Mouse (Mus musculus) limb, embryonic 13.5 days (tissue): Measurements from ENCODE around the gene Mrpl38. TPM values are rescaled to one million over a fixed set of nuclear protein-coding genes. Genes with fewer than 3 reads are reported as not detected.
"Not testable (repeated sequence)": the region's sequence is repeated elsewhere in the genome, so short reads cannot be mapped to it uniquely, and the experiment has no call there.

ENCODE experiments used
- ATAC-seq: fragments of 200-750 bp; cut with Nextera tagmentation; 2 replicates; pipeline ENCODE4 v1.8.0; 2017; ENCODE audit warnings: low read depth, moderate number of reproducible peaks, moderate TSS enrichment; ENCODE audit not compliant: low FRiP score
- H3K27ac ChIP-seq: fragments of 300-500 bp; sonication (generic); 2 replicates; pipeline ENCODE4 v1.5.1; 2015; ENCODE audit warnings: inconsistent platforms, mild to moderate bottlenecking, moderate library complexity
- H3K27me3 ChIP-seq: fragments of 300-500 bp; sonication (generic); 2 replicates; pipeline ENCODE4 v1.6.1; 2015; ENCODE audit warnings: mild to moderate bottlenecking, inconsistent platforms
- H3K36me3 ChIP-seq: fragments of 300-500 bp; sonication (generic); 2 replicates; pipeline ENCODE4 v1.6.1; 2015; ENCODE audit warnings: inconsistent platforms, mild to moderate bottlenecking, moderate library complexity
- H3K4me1 ChIP-seq: fragments of 300-500 bp; sonication (generic); 2 replicates; pipeline ENCODE4 v1.6.1; 2015; ENCODE audit warnings: inconsistent platforms
- H3K4me2 ChIP-seq: fragments of 300-500 bp; sonication (generic); replicated peaks from 2 replicates; pipeline ENCODE4 v1.6.1; 2015; ENCODE audit warnings: inconsistent platforms, mild to moderate bottlenecking, moderate library complexity
- H3K4me3 ChIP-seq: fragments of 300-500 bp; sonication (generic); 2 replicates; pipeline ENCODE4 v1.5.1; 2015; ENCODE audit warnings: moderate library complexity, mild to moderate bottlenecking, inconsistent platforms
- H3K9ac ChIP-seq: fragments of 300-500 bp; sonication (generic); 2 replicates; pipeline ENCODE4 v1.6.1; 2015; ENCODE audit warnings: mild to moderate bottlenecking, inconsistent platforms
- H3K9me3 ChIP-seq: fragments of 300-500 bp; sonication (generic); 2 replicates; pipeline ENCODE4 v1.6.1; 2016; ENCODE audit warnings: inconsistent platforms
- WGBS: fragments of 180-500 bp; shearing (Covaris S2); methylation state at CpG from one replicate; pipeline ENCODE4 v1.1.7; 2015; 5-methylcytosine and 5-hydroxymethylcytosine counted together
- polyA plus RNA-seq: library from polyadenylated mRNA; unstranded; fragments of >200 nt; fragmentation: Nextera tagmentation; extraction: Ambion mirVana; gene quantifications from 2 replicates; pipeline ENCODE4 v1.2.1, GENCODE M21; 2015

Gene Mrpl38
- polyA plus RNA-seq, 1 experiment from 2014 or later = 86.0 TPM

DNA sequence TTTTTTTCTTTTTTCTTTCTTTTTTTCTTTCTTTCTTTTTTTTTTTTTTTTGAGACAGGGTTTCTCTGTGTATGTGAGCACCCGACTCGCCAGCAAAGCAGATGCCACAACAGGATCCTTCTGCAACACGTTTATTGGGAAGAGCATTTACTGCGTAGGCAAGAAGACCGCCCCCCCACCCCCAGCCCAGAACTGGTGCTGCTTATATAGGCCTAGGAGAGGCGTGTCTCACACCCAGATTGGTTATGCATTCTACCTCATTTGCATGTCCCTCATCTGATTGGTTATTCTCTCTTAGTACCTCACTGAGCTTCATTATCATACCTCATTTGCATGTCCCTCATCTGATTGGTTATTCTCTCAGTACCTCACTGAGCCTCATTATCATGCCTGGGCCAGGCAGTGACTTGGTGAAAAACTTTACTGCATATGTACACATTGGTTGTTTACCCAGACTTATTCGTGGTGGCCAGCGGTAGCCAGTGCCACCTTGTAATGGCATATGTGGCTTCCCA, 16.9 kb downstream of the Mrpl38 start:
- H3K4me2 ChIP-seq, H3K9ac ChIP-seq, H3K27ac ChIP-seq, H3K9me3 ChIP-seq, H3K4me3 ChIP-seq, ATAC-seq, H3K27me3 ChIP-seq: not testable (repeated sequence)
- 88% methylated on average over 8 of the region's 8 CpGs for WGBS
- H3K4me1 ChIP-seq = peaks cover 12% of the 10 kb centered on the region
- peaks cover 26% of the 10 kb centered on the region for H3K36me3 ChIP-seq

DNA sequence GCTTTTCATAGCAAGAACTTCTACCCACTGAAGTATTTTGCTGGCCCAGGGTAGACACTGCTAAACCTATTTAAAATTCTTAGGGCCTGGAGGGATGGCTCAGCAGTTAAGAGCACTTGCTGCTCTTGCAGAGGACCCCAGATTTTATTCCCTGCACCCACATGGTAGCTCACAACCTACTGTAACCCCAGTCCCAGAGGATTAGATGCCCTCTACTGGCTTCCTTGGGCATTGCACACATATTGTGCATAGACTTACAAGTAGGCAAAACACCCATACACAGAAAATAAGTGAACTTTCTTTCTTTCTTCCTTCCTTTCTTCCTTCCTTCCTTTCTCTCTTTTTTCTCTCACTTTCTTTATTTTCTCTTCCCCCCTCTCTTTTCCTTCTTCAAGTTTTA, 20.8 kb downstream of the Mrpl38 start:
- Histone ChIP-seq H3K4me1 (peaks cover 12% of the 10 kb centered on the region), H3K9me3 (no peaks in the 10 kb centered on the region), H3K4me2 (no peak overlapping the region), H3K9ac (no peak overlapping the region), H3K4me3 (no peak overlapping the region), H3K27ac (no peak overlapping the region), H3K27me3 (no peaks in the 10 kb centered on the region), H3K36me3 (peaks cover 9% of the 10 kb centered on the region)
- ATAC-seq = no peak

DNA sequence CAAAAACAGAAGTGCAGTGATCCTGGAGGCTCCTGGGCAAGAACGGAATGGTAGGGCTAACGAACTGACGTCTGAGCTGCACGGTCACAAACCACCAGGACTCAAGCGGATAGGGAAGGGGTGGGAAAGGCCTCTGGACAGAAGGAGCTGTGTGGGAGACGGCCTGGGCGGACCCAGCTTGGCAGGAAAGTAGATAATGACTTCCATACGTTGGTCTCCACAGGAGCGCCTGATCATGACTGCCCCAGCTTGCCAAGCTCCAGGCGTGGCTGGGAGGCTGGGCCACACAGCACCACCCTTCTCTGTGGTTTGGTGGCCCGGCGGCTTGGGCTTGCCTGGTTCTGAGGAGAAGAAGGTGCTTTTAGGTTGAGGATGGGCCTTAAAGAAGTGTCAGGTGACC, 21.4 kb downstream of the Mrpl38 start:
- Histone ChIP-seq H3K27ac (peak overlapping the region; percentile 66), H3K9me3 (no peaks in the 10 kb centered on the region), H3K36me3 (peaks cover 3% of the 10 kb centered on the region), H3K9ac (no peak overlapping the region), H3K4me3 (no peak overlapping the region), H3K4me2 (no peak overlapping the region), H3K4me1 (peaks cover 12% of the 10 kb centered on the region), H3K27me3 (peaks cover 3% of the 10 kb centered on the region; the same call in 1 of the 2 replicates)
- 22% methylated on average over 12 of the region's 12 CpGs for WGBS
- ATAC-seq = no peak

- no peak overlapping the region for H3K4me2 ChIP-seq
- no peaks in the 10 kb centered on the region for H3K9me3 ChIP-seq
- peaks cover 42% of the 10 kb centered on the region for H3K4me1 ChIP-seq
- peaks cover 59% of the 10 kb centered on the region for H3K27me3 ChIP-seq
- no peak overlapping the region for H3K27ac ChIP-seq
- WGBS = 80% methylated on average over 19 of the region's 19 CpGs
- ATAC-seq = no peak
- H3K36me3 ChIP-seq = no peaks in the 10 kb centered on the region
- H3K9ac ChIP-seq = no peak overlapping the region
- no peak overlapping the region for H3K4me3 ChIP-seq
Observed at GRCm38 (mm10) chr11:116111611-116112203, 27.0 kb downstream of the Mrpl38 start.

- Histone ChIP-seq H3K27me3 (peaks cover 65% of the 10 kb centered on the region), H3K4me2 (no peak overlapping the region), H3K27ac (no peak overlapping the region), H3K9ac (no peak overlapping the region), H3K36me3 (no peaks in the 10 kb centered on the region), H3K4me3 (0 out of 2 replicates have a peak overlapping the region, but pooled peaks have one; percentile 8), H3K9me3 (no peaks in the 10 kb centered on the region), H3K4me1 (peaks cover 47% of the 10 kb centered on the region)
- ATAC-seq = no peak
- WGBS = 79% methylated on average over 4 of the region's 4 CpGs
Observed at GRCm38 (mm10) chr11:116111067-116111466, 27.6 kb downstream of the Mrpl38 start.

DNA sequence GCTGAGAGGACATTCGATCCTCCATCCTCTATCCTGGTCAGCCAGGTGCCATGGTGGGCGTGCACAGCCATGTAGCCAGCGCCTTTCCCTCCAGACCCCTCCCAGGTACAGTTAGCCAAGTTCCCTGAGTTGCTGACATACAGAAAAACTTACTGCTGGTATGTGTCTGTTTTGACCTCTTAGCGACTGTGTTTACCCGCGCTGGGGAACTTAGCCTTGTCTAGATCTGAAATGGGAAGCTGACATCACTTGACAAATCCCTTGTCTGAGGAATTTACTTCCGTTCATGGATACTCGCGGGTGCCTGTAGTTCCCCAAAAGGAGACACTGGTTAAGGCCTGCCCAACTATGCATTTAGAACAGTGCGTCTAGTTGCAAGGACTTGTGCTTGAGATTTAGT, 28.1 kb downstream of the Mrpl38 start:
- H3K4me2 ChIP-seq = peak overlapping the region; percentile 72
- peak overlapping the region; percentile 33; the same call in 1 of the 2 replicates for H3K27ac ChIP-seq
- H3K4me1 ChIP-seq = peaks cover 52% of the 10 kb centered on the region
- ATAC-seq = no peak
- peak overlapping the region; percentile 73 for H3K9ac ChIP-seq
- 27% methylated on average over 10 of the region's 10 CpGs for WGBS
- H3K4me3 ChIP-seq = peak overlapping the region; percentile 52
- H3K36me3 ChIP-seq = no peaks in the 10 kb centered on the region
- H3K9me3 ChIP-seq = no peaks in the 10 kb centered on the region
- H3K27me3 ChIP-seq = peaks cover 70% of the 10 kb centered on the region

DNA sequence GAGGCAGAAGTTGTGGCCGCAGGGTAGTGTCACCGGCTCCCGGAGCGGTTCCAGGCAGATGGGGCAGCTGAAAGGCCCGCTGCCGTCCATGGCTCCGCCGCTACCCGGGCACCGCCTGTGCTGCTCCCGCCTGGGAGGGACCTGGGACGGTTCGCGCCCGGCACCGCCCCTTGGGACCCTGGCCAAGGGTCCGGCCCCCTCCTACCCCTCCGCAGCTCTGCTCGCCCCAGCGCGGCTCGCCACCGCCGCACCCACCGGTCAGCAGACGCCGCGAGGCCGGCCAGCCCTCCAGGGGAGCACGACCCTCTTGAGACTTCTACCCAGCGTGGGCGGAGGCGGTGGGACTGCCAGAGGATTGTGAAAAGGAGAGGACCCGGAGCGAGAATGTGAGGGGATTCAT, 28.5 kb downstream of the Mrpl38 start:
- Histone ChIP-seq H3K4me1 (peaks cover 54% of the 10 kb centered on the region), H3K27ac (peak overlapping the region; percentile 33; the same call in 1 of the 2 replicates), H3K9ac (peak overlapping the region; percentile 73), H3K4me3 (peak overlapping the region; percentile 52), H3K36me3 (no peaks in the 10 kb centered on the region), H3K4me2 (peak overlapping the region; percentile 72), H3K27me3 (peaks cover 73% of the 10 kb centered on the region), H3K9me3 (no peaks in the 10 kb centered on the region)
- 2% methylated on average over 29 of the region's 35 CpGs for WGBS
- peak; percentile 44; the same call in 1 of the 2 replicates for ATAC-seq

GRCm38 (mm10) chr11:116109441-116110081, 29.1 kb downstream of the Mrpl38 start:
- WGBS = 2% methylated on average over 69 of the region's 70 CpGs
- peak overlapping the region; percentile 72 for H3K4me2 ChIP-seq
- H3K4me1 ChIP-seq = peaks cover 59% of the 10 kb centered on the region
- H3K9me3 ChIP-seq = no peaks in the 10 kb centered on the region
- ATAC-seq = no peak
- peak overlapping the region; percentile 73 for H3K9ac ChIP-seq
- peak overlapping the region; percentile 15; the same call in 1 of the 2 replicates for H3K27ac ChIP-seq
- H3K36me3 ChIP-seq = no peaks in the 10 kb centered on the region
- H3K4me3 ChIP-seq = peak overlapping the region; percentile 52
- peaks cover 73% of the 10 kb centered on the region for H3K27me3 ChIP-seq

GRCm38 (mm10) chr11:116108464-116109137, 30.1 kb downstream of the Mrpl38 start:
- Histone ChIP-seq H3K9ac (peak overlapping the region; percentile 73), H3K4me2 (peak overlapping the region; percentile 72), H3K36me3 (no peaks in the 10 kb centered on the region), H3K27me3 (peaks cover 73% of the 10 kb centered on the region), H3K9me3 (no peaks in the 10 kb centered on the region), H3K4me1 (peaks cover 69% of the 10 kb centered on the region), H3K27ac (no peak overlapping the region), H3K4me3 (peak overlapping the region; percentile 52)
- WGBS = 5% methylated on average over 23 of the region's 23 CpGs
- no peak for ATAC-seq

DNA sequence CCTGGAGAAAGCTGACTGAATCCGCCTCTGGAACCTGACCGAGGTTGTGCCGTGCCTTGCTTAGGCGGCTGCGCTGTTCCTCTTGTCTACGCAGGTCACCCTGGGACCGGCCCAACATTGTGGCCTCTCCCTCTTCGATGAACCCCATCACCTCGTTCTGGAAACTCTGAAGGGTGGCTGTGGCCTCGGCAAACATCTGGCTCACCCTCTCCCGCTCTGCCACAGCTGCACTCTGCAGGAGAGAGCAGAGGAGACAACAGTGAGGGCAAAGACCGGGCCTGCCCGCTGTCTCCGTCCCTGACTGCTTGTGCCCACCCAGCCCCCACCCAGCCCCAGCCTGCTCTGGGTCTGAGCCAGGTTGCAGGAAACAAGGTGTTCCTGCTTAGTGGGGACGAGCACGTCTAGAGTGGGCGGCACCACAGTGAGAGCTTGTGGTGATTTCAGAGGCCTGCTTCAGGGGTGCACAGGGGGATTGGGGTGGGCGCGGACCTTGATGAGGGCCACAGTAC, 30.8 kb downstream of the Mrpl38 start:
- Histone ChIP-seq H3K4me1 (peaks cover 76% of the 10 kb centered on the region), H3K4me3 (peak overlapping the region; percentile 52), H3K9me3 (no peaks in the 10 kb centered on the region), H3K9ac (peak overlapping the region; percentile 73), H3K36me3 (no peaks in the 10 kb centered on the region), H3K4me2 (peak overlapping the region; percentile 72), H3K27me3 (peaks cover 73% of the 10 kb centered on the region), H3K27ac (no peak overlapping the region; the same call in 1 of the 2 replicates)
- WGBS = 10% methylated on average over 19 of the region's 19 CpGs
- no peak for ATAC-seq

GRCm38 (mm10) chr11:116106963-116107776, 31.5 kb downstream of the Mrpl38 start:
- Histone ChIP-seq H3K4me3 (peak overlapping the region; percentile 52), H3K27ac (no peak overlapping the region), H3K27me3 (peaks cover 69% of the 10 kb centered on the region)

More at GRCm38 (mm10) chr11:116106963-116107776, 31.5 kb downstream of the Mrpl38 start:
- 18% methylated on average over 14 of the region's 14 CpGs for WGBS
- H3K9me3 ChIP-seq = no peaks in the 10 kb centered on the region
- H3K4me1 ChIP-seq = peaks cover 79% of the 10 kb centered on the region
- peak overlapping the region; percentile 73 for H3K9ac ChIP-seq
- ATAC-seq = no peak
- peak overlapping the region; percentile 72 for H3K4me2 ChIP-seq
- no peaks in the 10 kb centered on the region for H3K36me3 ChIP-seq
